Mouse (Mus musculus) heart, embryonic 15.5 days (tissue): Measurements from ENCODE around the gene Rad1. TPM values are rescaled to one million over a fixed set of nuclear protein-coding genes. Genes with fewer than 3 reads are reported as not detected.

Experiments used
- ATAC-seq: fragments of 200-750 bp; cut with Nextera tagmentation; replicated peaks from 2 replicates; pipeline ENCODE4 v1.8.0; 2017; ENCODE audit warnings: low read depth, moderate TSS enrichment; ENCODE audit not compliant: insufficient number of reproducible peaks, insufficient read depth, low FRiP score
- H3K27ac ChIP-seq: fragments of 300-500 bp; sonication (generic); 2 replicates; pipeline ENCODE4 v1.5.1; 2015; ENCODE audit warnings: mild to moderate bottlenecking, inconsistent platforms
- H3K27me3 ChIP-seq: fragments of 300-500 bp; sonication (generic); 2 replicates; pipeline ENCODE4 v1.6.1; 2015; ENCODE audit warnings: inconsistent platforms
- H3K36me3 ChIP-seq: fragments of 300-500 bp; sonication (generic); 2 replicates; pipeline ENCODE4 v1.6.1; 2015; ENCODE audit warnings: mild to moderate bottlenecking, inconsistent platforms
- H3K4me1 ChIP-seq: fragments of 300-500 bp; sonication (generic); replicated peaks from 2 replicates; pipeline ENCODE4 v1.6.1; 2015; ENCODE audit warnings: inconsistent platforms
- H3K4me2 ChIP-seq: fragments of 300-500 bp; sonication (generic); 2 replicates; pipeline ENCODE4 v1.6.1; 2015; ENCODE audit warnings: inconsistent platforms, mild to moderate bottlenecking, moderate library complexity
- H3K4me3 ChIP-seq: fragments of 300-500 bp; sonication (generic); 2 replicates; pipeline ENCODE4 v1.5.1; 2015; ENCODE audit warnings: mild to moderate bottlenecking, inconsistent platforms
- H3K9ac ChIP-seq: fragments of 300-500 bp; sonication (generic); 2 replicates; pipeline ENCODE4 v1.6.1; 2015; ENCODE audit warnings: mild to moderate bottlenecking, inconsistent platforms
- H3K9me3 ChIP-seq: fragments of 300-500 bp; sonication (generic); replicated peaks from 2 replicates; pipeline ENCODE4 v1.6.1; 2016; ENCODE audit warnings: inconsistent platforms
- WGBS: fragments of 180-500 bp; shearing (Covaris S2); methylation state at CpG from one replicate; pipeline ENCODE4 v1.1.7; 2015; ENCODE audit warnings: mixed read lengths; 5-methylcytosine and 5-hydroxymethylcytosine counted together
- polyA plus RNA-seq: library from polyadenylated mRNA; unstranded; fragments of >200 nt; fragmentation: Nextera tagmentation; extraction: Ambion mirVana; gene quantifications from 2 replicates; pipeline ENCODE4 v1.2.1, GENCODE M21; 2015

Gene Rad1
- 17.9 and 22.9 TPM in 2 replicates for polyA plus RNA-seq

- ATAC-seq: peak; percentile 98
- Histone ChIP-seq H3K9me3 (no peaks in the 10 kb centered on the region), H3K36me3 (peaks cover 13% of the 10 kb centered on the region; the same call in 1 of the 2 replicates), H3K27me3 (no peaks in the 10 kb centered on the region), H3K9ac (peak within 1 kb of the TSS; percentile 80), H3K4me3 (peak within 1 kb of the TSS; percentile 73), H3K4me1 (peaks cover 12% of the 10 kb centered on the region), H3K27ac (peak within 1 kb of the TSS; percentile 68), H3K4me2 (peak within 1 kb of the TSS; percentile 85)
- under 1% methylated on average over 58 of the region's 58 CpGs for WGBS
These were observed at the start of gene Rad1, which contains the start of gene Brix1 for GRCm38 (mm10) chr15:10485484-10486364. TSS of gene Rad1 (plus strand) at chr15:10486018. TSS of gene Brix1 (minus strand) at chr15:10485947.

- no peak for ATAC-seq
- H3K4me2 ChIP-seq: no peak overlapping the region
- H3K9me3 ChIP-seq: no peaks in the 10 kb centered on the region
- WGBS: 65% methylated on average over 1 of the region's 1 CpGs
- H3K9ac ChIP-seq: no peak overlapping the region
- no peaks in the 10 kb centered on the region for H3K27me3 ChIP-seq
- H3K36me3 ChIP-seq: no peaks in the 10 kb centered on the region
- H3K4me3 ChIP-seq: no peak overlapping the region
- H3K27ac ChIP-seq: no peak overlapping the region
- H3K4me1 ChIP-seq: no peaks in the 10 kb centered on the region
These were observed 48.9 kb upstream of the Rad1 start for GRCm38 (mm10) chr15:10436893-10437292.

GRCm38 (mm10) chr15:10439963-10440362 is 45.9 kb upstream of the Rad1 start:
- Histone ChIP-seq H3K36me3 (peaks cover 4% of the 10 kb centered on the region; the same call in 1 of the 2 replicates), H3K27me3 (no peaks in the 10 kb centered on the region), H3K4me3 (no peak overlapping the region), H3K4me1 (no peaks in the 10 kb centered on the region), H3K4me2 (no peak overlapping the region), H3K9ac (no peak overlapping the region), H3K27ac (no peak overlapping the region), H3K9me3 (no peaks in the 10 kb centered on the region)
- no peak for ATAC-seq
- 71% methylated on average over 6 of the region's 6 CpGs for WGBS

GRCm38 (mm10) chr15:10441493-10441892 is 44.3 kb upstream of the Rad1 start:
- Histone ChIP-seq H3K4me3 (no peak overlapping the region), H3K36me3 (peaks cover 9% of the 10 kb centered on the region), H3K4me1 (no peaks in the 10 kb centered on the region), H3K27me3 (no peaks in the 10 kb centered on the region), H3K9me3 (no peaks in the 10 kb centered on the region), H3K9ac (no peak overlapping the region), H3K27ac (no peak overlapping the region), H3K4me2 (no peak overlapping the region)
- ATAC-seq: no peak
- WGBS: 86% methylated on average over 9 of the region's 9 CpGs

GRCm38 (mm10) chr15:10442275-10442674 is 43.5 kb upstream of the Rad1 start:
- Histone ChIP-seq H3K4me3 (no peak overlapping the region), H3K4me1 (no peaks in the 10 kb centered on the region), H3K27me3 (no peaks in the 10 kb centered on the region), H3K4me2 (no peak overlapping the region), H3K9me3 (no peaks in the 10 kb centered on the region), H3K9ac (no peak overlapping the region), H3K36me3 (peaks cover 13% of the 10 kb centered on the region), H3K27ac (no peak overlapping the region)
- WGBS: 69% methylated on average over 1 of the region's 1 CpGs
- no peak for ATAC-seq

- Histone ChIP-seq H3K4me2 (no peak overlapping the region), H3K9me3 (no peaks in the 10 kb centered on the region), H3K36me3 (peaks cover 35% of the 10 kb centered on the region), H3K27ac (no peak overlapping the region), H3K4me3 (no peak overlapping the region), H3K9ac (no peak overlapping the region), H3K27me3 (no peaks in the 10 kb centered on the region), H3K4me1 (no peaks in the 10 kb centered on the region)
- 81% methylated on average over 3 of the region's 3 CpGs for WGBS
- no peak for ATAC-seq
These were observed 38.7 kb upstream of the Rad1 start for GRCm38 (mm10) chr15:10447102-10447501.

GRCm38 (mm10) chr15:10460986-10461385 is 24.8 kb upstream of the Rad1 start:
- no peak for ATAC-seq
- 62% methylated on average over 12 of the region's 12 CpGs for WGBS

GRCm38 (mm10) chr15:10463555-10463954 is 22.3 kb upstream of the Rad1 start:
- H3K36me3 ChIP-seq: peaks cover 34% of the 10 kb centered on the region
- no peaks in the 10 kb centered on the region for H3K27me3 ChIP-seq
- no peaks in the 10 kb centered on the region for H3K9me3 ChIP-seq
- 85% methylated on average over 5 of the region's 5 CpGs for WGBS
- no peak overlapping the region for H3K27ac ChIP-seq
- no peak for ATAC-seq
- no peak overlapping the region for H3K4me3 ChIP-seq
- no peak overlapping the region for H3K4me2 ChIP-seq
- H3K4me1 ChIP-seq: no peaks in the 10 kb centered on the region
- H3K9ac ChIP-seq: no peak overlapping the region

More at GRCm38 (mm10) chr15:10460986-10461385, 24.8 kb upstream of the Rad1 start:
- Histone ChIP-seq H3K36me3 (peaks cover 50% of the 10 kb centered on the region), H3K4me2 (no peak overlapping the region), H3K27me3 (no peaks in the 10 kb centered on the region), H3K9ac (no peak overlapping the region), H3K4me3 (no peak overlapping the region), H3K9me3 (no peaks in the 10 kb centered on the region), H3K27ac (no peak overlapping the region), H3K4me1 (no peaks in the 10 kb centered on the region)

GRCm38 (mm10) chr15:10464678-10465077 is 21.1 kb upstream of the Rad1 start:
- Histone ChIP-seq H3K36me3 (peaks cover 26% of the 10 kb centered on the region), H3K4me3 (no peak overlapping the region), H3K4me1 (peaks cover 4% of the 10 kb centered on the region; the same call in 1 of the 2 replicates), H3K9me3 (no peaks in the 10 kb centered on the region), H3K27me3 (no peaks in the 10 kb centered on the region), H3K27ac (no peak overlapping the region), H3K9ac (no peak overlapping the region), H3K4me2 (no peak overlapping the region)
- 94% methylated on average over 3 of the region's 3 CpGs for WGBS
- no peak for ATAC-seq

- H3K9me3 ChIP-seq: no peaks in the 10 kb centered on the region
- no peaks in the 10 kb centered on the region for H3K27me3 ChIP-seq
- peak overlapping the region; percentile 91 for H3K4me2 ChIP-seq
- H3K9ac ChIP-seq: no peak overlapping the region
- no peaks in the 10 kb centered on the region for H3K36me3 ChIP-seq
- peaks cover 7% of the 10 kb centered on the region; the same call in 1 of the 2 replicates for H3K4me1 ChIP-seq
- ATAC-seq: no peak
- WGBS: 80% methylated on average over 3 of the region's 3 CpGs
- no peak overlapping the region for H3K27ac ChIP-seq
- H3K4me3 ChIP-seq: peak overlapping the region; percentile 10; the same call in 1 of the 2 replicates
These were observed 17.1 kb upstream of the Rad1 start for GRCm38 (mm10) chr15:10468761-10469160.

- peak overlapping the region; percentile 88 for H3K27ac ChIP-seq
- no peaks in the 10 kb centered on the region for H3K27me3 ChIP-seq
- no peak for ATAC-seq
- H3K4me2 ChIP-seq: peak overlapping the region; percentile 91
- WGBS: under 1% methylated on average over 40 of the region's 40 CpGs
- peak overlapping the region; percentile 95 for H3K4me3 ChIP-seq
- no peaks in the 10 kb centered on the region for H3K9me3 ChIP-seq
- no peaks in the 10 kb centered on the region for H3K36me3 ChIP-seq
- H3K4me1 ChIP-seq: peaks cover 7% of the 10 kb centered on the region; the same call in 1 of the 2 replicates
- H3K9ac ChIP-seq: peak overlapping the region; percentile 91
These were observed 16.1 kb upstream of the Rad1 start for GRCm38 (mm10) chr15:10469641-10470150.
